Mouse (Mus musculus): ENCODE measurements around the gene Atp1a1. TPM values are rescaled to one million over a fixed set of nuclear protein-coding genes. Genes with fewer than 3 reads are reported as not detected.

The Atp1a1 gene
- total RNA-seq, 4 experiments from 2014 or later: 805 to 868 (median 852) TPM

DNA sequence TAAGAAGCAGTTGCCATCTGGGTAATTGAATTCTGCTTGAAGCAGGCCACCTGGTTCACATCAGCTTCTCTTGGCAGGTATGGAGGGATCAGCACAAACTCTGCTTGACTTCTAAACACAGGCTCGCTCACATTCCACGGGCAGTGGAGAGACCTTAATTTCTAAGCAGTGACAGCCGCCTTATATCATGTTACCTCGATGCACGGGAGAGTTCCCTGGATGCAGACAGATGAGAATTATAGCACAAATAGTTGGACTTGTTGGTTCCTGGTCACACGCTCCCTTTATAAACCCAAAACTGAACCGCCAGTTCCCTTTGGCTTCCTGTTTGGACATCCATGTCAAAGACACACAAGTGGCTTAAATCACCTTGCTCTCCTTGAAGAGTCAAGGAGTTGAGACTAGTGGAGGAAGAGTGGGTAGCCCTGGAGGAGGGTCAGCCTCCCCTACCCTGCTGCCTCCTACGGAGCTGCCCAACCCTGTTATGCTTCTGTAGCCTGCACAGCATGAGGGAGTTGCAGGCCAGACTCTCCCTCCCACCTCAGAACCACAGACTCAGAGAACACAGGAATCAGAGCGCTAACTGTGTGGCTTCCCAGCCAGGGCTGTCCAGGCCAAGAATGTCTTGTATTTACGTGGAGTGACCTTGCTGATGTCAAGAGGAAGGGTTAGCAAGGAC, 7.5 kb upstream of the Atp1a1 start:
- no peak for DNase-seq (ENCODE audit: low spot score in 2 of 2)

DNA sequence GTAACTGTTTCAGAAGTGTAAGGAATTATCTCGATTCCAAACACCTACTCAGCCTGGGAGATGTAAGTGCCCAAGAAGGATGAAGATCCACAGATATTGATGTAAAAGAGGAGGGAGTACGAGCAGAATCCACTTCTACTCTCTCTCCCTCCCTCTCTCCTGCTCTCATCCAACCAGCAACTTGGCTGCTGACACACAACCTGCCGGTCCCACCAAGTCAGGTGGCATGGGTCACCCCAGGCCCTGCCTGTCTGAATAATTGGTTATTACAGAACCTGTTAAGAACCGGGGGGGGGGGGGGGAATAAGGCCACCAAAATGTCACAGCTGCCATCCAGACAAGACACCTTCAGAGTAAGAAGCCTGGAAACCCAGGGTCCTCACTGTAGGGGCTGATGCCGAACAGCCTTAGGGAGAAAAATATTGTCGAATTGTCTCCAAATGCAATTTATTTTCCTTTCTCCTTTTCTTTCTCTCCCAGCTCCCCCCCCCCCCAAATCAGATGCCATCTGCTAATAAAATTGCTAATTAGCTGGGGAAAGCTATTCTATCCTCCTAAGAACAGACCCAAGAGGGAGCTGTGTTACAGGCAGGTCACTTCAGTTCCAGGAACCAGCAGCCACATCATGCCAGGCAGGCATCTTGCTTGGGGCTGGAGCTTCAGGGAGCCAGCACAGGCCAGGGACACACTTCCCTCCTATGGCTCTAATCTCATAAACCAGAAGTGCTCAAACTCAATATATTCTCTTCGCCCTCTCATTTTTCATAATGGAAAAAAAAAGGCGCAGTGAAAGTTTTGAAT, 6.7 kb upstream of the Atp1a1 start:
- DNase-seq (ENCODE audit: low spot score in 2 of 2): no peak

DNA sequence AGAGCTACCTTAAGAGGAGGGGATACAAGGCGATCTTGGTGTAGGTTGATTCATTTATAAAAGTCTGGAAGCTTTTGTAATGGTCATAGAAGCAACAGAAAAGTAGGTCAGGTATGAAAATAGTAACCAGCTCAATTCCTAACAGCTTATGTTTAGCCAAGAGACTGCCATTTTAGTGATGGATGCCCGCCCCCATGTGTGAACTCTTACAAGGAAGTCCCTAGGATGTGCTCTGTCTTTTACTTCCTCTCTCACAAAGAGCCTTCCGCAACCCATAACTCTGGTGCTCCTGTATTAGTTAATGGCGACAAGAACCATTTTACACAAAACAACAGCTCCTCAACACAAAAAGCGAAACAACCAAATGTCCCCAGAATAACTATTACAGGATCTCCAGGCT, 4.8 kb upstream of the Atp1a1 start:
- no peak for DNase-seq (ENCODE audit: low spot score in 2 of 2)

DNA sequence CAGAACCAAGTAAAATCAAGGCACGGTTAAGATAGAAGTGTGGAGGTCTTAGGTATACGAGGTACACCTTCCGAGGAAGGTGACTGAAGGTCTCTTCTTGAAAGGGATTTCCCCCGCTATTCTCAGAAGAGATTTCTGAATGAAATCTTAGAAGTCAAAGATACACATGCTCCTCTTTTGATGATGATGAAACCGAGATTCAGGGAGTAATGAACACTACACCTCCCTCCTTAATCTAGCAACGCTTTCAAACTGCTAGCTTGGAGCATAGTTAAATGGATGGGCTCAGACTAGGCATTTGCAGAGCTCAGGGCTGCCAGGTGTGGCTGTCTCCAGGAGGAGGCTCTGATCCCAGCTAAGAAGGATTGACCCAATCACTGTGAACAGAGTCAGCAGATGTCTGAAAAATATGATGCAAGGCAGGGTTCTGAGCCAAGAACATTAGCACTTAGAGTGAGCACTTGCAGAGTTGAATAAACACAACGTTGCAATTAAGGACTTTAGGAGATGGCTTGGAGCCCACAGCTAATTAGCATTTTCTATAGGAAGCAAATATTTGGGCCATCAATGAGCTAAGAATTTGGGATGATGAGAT, 2.5 kb upstream of the Atp1a1 start:
- no peak for DNase-seq (ENCODE audit: low spot score in 2 of 2)

DNA sequence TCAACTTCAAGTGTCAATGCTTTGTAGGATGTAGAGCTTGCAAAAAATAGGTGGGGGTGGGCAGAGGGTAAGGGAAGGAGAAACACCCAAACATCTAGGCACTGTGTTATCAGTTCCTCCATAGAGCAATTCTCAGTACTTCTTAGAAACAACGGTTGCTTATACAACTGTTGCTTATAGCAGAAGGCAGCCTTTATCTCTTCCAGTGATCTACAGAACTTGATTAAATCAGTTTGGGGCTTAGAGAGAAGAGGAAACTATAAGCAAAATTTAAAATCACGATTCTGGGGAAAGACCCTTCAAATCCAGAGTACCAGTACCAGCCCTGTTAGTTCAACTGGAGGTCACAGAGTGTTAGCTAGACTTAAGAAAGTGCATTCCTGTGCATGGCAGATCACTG, 1.2 kb upstream of the Atp1a1 start:
- no peak for DNase-seq (ENCODE audit: low spot score in 2 of 2)

DNA sequence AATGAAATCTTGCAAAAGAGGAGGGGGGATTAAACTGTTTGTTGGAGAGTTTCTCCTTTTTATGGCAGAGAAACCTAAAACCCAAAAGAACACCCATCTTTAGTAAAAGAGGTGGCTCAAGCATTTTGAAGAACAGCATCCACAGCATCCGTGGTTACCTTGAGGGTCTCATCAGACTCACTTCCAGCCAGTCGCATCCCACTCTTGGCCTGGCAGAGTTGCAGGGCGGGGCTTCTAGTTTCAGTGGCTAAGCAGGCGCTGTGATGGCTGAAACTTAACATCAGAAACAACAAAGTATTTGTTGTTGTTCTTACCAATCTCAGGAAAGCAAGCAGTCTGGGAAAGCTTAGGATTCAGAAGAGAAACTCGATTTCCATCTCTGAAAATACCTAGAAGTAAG, 807 bp upstream of the Atp1a1 start:
- DNase-seq (ENCODE audit: low spot score in 2 of 2): no peak

DNA sequence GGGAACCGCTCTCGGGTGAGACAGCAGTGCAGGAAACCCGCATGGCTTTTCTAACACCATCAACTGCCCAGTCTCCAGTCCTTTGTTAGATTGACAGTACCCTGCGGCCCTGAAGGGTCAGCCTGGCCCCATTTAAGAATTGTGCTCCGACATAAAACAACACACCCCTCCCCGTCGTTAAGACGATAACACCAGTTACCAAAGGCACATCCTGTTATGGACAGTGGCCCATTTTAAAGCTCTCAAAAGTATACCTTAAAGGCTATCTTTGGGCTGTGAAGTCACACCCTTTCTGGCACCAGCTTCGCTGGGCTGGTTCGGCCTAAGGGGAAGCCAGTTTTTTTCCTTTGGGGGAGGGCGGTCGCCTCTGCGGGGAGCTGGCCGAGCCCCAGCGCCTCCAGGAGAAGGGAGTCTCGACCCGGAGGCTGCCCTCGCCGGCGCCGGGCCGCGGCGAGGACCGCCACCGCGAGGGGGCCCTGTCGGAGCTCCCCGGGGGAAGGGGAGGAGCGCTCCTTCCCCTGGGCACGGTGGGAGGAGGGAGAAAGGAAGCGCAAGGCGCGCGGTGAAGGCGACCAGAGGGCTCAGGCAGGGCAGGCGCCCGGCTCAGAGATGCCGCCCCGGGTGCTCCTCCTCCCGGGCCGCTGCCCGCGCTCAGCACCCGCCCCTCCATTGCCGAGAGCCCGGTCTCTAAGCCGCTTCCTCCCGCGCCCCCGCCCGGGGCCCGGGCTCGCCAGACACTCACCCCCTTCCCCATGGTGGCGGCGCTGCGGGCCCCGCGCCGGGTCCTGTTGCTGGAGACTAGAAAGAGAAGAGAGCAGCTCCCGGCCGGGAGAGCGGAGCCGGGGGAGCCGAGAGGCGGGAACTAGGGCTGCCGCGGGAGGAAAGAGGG, 579 bp downstream of the Atp1a1 start:
- peak; percentile 46 to 56 for DNase-seq (ENCODE audit: low spot score in 2 of 2)

DNA sequence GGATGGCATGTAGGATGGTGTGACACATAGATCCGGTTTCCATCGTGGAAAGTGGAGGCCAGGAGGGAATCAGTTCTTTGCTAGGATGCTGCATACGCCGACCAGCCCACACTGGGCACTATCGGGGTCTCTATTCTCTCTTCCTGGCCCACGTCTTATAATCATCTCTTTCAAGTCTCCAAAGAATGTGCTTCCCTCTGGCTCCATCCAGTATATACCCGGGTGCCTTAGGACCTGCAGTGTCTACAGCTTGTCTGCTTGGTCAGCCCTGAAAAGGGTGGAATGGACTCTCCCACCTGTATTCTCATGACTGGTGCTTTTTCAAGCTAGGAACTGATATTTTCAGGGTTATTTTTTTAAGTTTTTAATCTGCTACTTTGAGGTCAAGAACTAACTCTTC, 1.3 kb downstream of the Atp1a1 start:
- DNase-seq (ENCODE audit: low spot score in 2 of 2): no peak

DNA sequence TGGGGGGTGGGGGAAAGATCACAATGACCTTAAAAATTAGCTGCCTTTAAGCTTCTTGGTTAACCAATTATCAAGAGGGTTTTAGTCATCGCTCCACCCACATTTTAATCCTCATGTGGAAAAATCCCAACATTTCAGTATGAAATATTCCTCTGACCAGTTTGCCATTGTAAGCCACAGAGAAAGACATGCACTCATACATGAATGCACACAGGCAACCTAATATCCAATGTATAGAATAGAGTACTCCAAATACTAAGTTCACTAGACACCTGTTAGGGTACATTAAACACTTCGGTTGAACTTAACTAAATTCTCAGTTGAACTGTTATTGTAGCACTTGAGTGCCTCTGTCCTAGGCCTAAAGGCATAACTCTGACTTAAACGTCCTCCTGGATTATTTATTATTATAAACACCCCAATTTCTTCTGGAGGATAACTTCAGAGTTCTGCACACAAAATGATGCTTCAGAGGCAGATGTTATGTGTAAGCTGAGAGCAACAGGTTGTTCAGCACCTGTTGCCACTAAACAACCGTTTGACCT, 1.9 kb downstream of the Atp1a1 start:
- DNase-seq (ENCODE audit: low spot score in 2 of 2): no peak

DNA sequence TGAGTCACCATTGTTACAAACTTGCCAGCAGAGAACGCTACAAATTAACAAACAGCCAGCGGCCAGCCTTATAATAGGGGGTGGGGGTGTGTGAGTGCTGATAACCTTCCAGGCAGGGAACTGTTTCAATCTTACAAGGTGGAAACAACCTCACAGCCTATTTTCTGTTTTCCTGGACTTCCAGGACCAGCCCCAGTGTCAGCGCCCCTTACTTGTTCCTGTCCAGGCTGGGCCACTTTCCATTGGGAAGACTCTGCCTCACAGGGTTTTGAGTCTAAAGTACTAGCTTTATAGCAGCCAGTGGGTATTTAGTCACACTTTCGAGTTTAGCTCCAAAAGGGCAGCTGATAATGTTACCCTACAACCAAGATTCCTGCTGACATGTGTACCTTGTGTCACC, 2.8 kb downstream of the Atp1a1 start:
- DNase-seq (ENCODE audit: low spot score in 2 of 2): no peak

DNA sequence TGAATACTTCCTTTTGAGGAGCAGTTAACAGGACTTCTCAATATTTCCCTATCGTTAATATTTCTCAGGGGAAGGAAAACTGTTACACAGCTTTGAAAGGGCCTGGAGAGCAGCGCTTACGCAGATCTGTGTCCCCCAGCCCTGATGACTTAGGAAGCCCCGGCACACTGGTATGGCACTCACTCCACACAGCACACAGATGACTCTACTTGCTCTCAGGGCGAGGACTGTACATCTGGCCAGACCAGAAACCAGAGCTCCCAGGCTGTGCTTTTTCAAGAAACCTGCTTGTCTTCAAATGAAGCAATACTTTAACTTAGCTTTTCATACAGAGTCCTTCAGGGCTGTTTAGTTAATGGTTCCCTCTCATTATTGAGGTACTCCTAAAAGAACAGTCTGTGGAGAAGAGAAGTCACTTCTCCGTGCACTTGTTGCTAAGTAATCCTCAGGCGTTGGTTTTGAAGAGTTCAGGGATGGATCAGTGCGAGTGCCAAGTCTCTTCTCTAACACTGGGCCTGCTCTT, 3.4 kb downstream of the Atp1a1 start:
- no peak for DNase-seq (ENCODE audit: low spot score in 2 of 2)

DNA sequence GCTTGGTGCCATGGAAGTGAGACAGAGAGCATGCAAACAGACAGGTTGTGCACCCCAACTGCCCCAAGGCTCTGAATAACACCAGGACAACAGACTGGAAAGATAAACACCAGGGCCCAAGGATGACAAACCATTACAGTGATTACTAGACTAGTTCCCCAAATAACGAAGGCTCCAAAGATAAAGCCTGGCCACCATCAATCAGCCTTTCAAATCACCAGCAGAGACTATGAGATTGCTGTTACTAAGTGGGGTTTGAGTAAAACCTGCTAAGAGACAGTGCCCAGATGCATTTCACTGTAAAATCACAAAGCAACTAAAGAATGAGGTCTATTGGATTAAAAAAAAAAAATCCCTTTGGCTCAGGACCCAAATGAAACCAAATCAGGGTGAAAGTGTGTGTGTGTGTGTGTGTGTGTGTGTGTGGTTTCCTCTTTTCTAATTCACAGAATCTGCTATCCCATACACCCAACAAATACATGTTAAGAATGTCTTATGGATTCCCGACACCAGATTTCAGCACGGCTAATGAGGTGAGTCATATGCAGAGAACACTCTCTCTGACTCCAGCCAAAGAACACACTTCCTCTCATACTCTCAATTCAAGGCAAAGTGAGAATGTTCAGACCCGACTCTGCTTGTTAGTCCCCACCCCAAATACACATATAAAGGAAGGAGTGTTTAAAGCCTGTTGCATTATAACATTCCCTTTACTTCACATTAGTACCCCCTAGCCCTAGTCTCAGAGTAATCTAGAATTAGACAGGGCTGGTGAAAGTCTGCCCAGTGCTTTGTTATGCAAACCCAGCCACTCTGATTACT, 4.4 kb downstream of the Atp1a1 start:
- DNase-seq (ENCODE audit: low spot score in 2 of 2): no peak

DNA sequence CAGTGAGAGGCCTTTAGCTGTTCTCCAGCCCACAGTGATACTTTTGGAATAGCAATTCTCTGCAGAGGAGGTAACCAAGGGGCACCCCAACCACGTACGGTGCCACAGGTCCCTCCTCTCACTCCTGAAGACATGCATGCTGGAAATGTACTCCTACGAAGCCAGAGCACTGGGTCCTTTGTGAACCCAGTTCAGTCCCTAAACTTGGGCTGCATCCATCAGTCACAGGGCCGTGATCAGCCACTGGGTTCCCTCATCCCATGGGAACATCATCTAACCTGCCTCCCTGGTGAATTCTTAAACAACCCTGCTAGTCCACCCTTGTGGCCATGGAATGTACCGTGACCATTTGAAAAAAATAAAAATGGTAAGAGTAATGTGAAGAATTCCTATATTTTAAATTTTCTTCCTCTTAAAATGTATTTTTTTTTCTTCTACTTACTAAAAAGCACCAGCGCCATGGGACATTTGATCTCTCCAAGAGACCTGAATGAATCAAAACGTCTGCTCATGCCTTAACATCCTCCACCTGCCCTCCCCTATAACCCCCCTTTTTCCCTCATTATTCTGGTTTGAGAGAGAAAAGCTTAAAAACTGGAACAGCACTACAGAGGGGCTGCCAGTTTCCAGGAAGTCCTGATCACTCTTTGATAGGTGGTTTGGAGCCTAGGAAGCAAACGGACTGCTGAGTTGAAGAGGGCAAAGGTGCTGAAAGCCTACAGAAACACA, 5.1 kb downstream of the Atp1a1 start:
- no peak for DNase-seq (ENCODE audit: low spot score in 2 of 2)

DNA sequence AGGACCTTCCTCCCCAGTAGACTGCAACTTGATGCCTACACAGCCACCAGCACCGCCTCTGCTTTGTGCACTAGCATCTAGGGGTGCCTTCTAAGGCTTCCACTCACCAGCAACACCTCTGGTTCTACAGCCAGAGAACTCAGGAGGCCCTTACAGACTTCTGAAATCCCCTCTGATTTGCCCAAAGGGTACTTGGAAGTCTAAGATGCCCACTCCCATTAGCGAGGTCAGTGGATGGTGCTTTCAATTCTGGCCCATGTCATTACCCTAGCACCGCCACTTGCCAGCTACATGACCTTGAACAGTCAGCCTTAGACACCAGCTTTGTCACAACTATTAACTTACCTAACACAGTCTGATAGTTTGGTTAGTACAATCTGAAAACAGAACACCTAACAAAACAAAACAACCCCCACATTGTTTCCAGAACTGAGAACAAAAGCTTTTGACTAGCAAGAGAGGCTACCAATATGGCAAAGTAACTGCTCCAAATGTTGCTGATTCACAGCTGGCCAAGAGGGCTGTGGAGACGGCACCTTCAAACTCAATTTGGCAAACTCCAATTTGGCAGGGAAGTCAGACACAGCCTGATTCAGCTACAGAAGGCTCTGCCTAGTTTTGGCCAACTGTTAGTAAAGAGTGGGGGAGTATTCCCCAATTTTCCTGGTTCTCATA, 6.1 kb downstream of the Atp1a1 start:
- no peak for DNase-seq (ENCODE audit: low spot score in 2 of 2)

DNA sequence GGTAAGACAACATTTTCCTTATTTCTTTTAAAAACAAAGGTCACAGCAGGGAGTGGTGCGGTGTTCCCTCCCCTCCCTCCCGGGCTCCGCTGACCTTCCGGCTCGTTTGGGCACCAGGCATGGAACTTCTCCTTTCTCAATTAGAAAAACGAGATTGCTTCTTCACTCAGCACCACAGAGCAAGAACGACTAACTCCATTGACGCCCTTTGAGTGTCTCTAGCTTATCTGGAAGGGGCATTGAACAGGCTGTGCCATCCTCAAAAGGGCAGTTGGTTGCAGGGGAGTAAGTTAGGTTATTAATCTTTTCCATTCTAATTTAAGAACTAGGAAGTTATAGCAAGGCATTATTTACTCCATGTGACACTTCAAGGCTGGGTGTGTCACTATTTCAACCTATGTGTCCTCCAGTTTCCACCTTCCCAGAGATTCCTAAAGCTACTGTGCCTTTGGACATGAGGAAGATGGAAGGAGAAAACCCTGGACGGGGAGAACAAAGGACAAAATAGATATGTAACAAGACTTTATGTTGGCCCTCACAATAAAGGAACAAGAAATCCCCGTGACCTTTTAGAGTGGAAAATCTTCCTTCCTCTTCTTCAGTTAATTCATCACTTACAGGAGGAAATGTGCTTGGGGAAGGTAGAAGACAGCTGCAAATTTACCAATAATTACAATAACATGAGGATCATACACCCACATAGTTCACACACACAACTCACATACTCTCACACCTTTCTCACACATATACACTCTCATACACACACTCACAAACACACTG, 7.0 kb downstream of the Atp1a1 start:
- no peak for DNase-seq (ENCODE audit: low spot score in 2 of 2)

DNA sequence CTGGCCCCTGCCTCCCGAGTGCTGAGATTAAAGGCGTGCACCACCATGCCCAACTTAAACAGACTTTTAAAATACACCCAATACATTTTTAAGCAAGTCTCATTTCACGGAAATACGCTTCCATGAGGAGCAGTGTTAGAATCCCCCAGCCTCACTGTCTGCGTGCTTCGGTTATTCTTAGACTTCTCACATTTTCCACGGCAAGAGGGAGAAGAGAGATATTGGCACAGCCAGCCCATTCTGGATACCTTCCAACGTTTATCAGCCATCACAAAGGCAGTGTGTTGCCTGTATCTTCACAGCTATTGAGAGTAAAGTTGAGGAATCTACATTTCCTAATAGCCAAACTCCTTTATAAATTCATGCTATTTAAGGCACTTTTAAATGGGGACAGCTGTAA, 7.8 kb downstream of the Atp1a1 start:
- no peak for DNase-seq (ENCODE audit: low spot score in 2 of 2)

DNA sequence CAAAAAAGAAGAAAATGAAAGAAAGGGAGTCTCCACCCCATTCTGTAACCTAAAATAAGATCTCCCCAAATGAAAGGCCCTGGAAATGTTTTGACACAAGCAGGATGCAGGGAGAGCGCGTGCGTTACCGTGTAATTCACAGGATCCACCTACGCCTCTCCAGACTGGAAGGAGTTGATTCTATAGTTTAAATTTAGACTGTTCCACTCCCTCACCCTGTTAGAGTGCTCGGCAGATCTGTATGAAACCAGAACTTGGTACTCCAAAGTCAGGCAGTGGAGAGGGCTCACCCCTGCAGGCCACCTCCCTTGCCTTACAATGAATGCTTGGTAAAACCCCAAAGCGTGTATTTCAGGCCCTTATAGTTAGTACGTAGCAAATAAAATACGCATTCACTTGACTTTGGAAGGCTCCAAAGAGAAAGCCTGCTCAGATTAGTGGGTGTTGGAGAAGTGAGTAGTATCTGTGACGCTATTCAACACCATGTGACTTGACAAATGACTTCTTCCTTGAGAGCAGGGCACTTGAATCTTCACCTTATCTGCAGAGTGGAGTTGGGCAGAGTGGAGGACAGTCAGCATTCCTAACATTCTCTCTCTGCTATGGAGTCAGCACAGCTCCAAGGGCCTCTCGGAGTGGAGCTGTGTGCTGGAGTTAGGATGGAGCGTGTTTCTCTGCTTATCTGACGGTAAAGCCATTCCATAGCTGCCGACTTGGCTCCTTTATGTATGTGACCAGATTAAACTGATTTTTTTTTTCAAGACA, 8.4 kb downstream of the Atp1a1 start:
- peak in 1 of 2 experiments; percentile 76 for DNase-seq (ENCODE audit: low spot score in 2 of 2)

Data from left cerebral cortex, adult 8-10 months (tissue).